Mouse (Mus musculus) kidney, adult 2 months (tissue): ENCODE results near the gene Slco4a1. TPM values are rescaled to one million over a fixed set of nuclear protein-coding genes. Genes with fewer than 3 reads are reported as not detected.

Experiments
- DNase-seq: peaks from one replicate; pipeline ENCODE4 v3.0.0; 2021
- H3K27ac ChIP-seq: fragments of 200-500 bp; 2 replicates; pipeline ENCODE4 v1.5.1; 2012; ENCODE audit warnings: low read depth, low read length, control low read depth, inconsistent platforms; ENCODE audit not compliant: insufficient read depth
- H3K27me3 ChIP-seq: fragments of 200-500 bp; replicated peaks from 2 replicates; pipeline ENCODE4 v1.6.1; 2012; ENCODE audit warnings: mild to moderate bottlenecking, moderate library complexity, low read length, inconsistent platforms; ENCODE audit not compliant: control insufficient read depth, insufficient read depth
- H3K36me3 ChIP-seq: fragments of 200-500 bp; 2 replicates; pipeline ENCODE4 v1.6.1; 2012; ENCODE audit warnings: mild to moderate bottlenecking, moderate library complexity, low read length, inconsistent platforms; ENCODE audit not compliant: control insufficient read depth, insufficient read depth
- H3K4me1 ChIP-seq: fragments of 200-500 bp; 2 replicates; pipeline ENCODE4 v1.6.1; 2011; ENCODE audit warnings: low read length; ENCODE audit not compliant: control insufficient read depth, insufficient read depth
- H3K4me3 ChIP-seq: fragments of 200-500 bp; 2 replicates; pipeline ENCODE4 v1.5.1; 2011; ENCODE audit warnings: mild to moderate bottlenecking, low read depth, low read length, control low read depth; ENCODE audit not compliant: insufficient read depth
- CTCF ChIP-seq: fragments of 200-500 bp; conservative IDR thresholded peaks from 2 replicates; pipeline ENCODE4 v1.5.1; 2011; ENCODE audit warnings: low read depth, mild to moderate bottlenecking, control low read depth, low read length, moderate library complexity, mixed read lengths; ENCODE audit not compliant: insufficient read depth, insufficient read length
- POLR2A ChIP-seq: fragments of 200-500 bp; IDR thresholded peaks from one replicate; pipeline ENCODE4 v1.6.1; 2011; ENCODE audit warnings: low read depth, low read length, control low read depth
- WGBS: fragments of 180-500 bp; shearing (Covaris S2); methylation state at CpG from one replicate; pipeline ENCODE4 v1.1.7; 2018; 5-methylcytosine and 5-hydroxymethylcytosine counted together
- polyA plus RNA-seq: library from polyadenylated mRNA; depleted of rRNA; stranded (reverse); fragments of >200 nt; gene quantifications from 2 replicates; pipeline ENCODE4 v1.2.3, GENCODE M21; 2012

Gene Slco4a1
- polyA plus RNA-seq, 1 experiment = 49.4 TPM

- Histone ChIP-seq H3K4me1 (no peaks in the 10 kb centered on the region), H3K4me3 (no peak overlapping the region), H3K27ac (0 out of 2 replicates have a peak overlapping the region, but pooled peaks have one; percentile 8), H3K36me3 (no peaks in the 10 kb centered on the region), H3K27me3 (no peaks in the 10 kb centered on the region)
- DNase-seq = peak; percentile 28
- TF ChIP-seq CTCF (no peak), POLR2A (no peak)
- WGBS = 62% methylated on average over 4 of the region's 4 CpGs
Measured at GRCm38 (mm10) chr2:180435341-180435926, 20.6 kb upstream of the Slco4a1 start.

DNA sequence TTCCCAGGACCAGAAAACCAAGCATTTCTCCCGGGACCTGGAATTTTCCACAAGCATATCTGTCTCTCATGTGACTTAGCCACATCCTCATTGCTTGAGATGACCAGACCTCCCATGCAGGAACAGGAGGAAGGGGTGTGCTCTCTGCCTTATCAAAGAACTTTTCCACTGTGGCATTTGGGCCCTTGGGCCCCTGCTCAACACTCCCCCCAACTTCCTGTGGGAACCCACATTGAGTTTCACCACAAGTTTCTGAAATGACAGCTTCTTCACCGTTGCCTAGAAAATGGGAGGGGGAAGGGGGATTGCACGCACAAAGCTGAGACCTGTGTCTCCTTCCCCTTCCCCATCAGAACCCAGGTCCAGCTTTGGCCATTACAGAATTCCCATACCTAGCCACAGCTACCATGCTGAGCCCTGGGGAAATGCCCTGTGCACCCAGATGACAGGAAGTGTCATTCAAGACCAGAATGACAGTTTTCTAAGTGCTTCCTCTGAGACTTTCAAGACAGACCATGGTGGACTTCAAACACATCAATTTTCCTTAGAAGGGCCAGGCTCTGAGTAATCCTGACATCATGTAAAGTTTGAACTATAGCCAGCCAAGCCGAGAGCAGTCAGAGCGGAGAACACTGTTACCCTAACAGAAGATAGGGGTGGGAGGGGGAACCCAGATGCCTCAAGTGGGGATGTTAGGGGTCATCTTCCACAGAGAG is 18.7 kb upstream of the Slco4a1 start:
- WGBS = 61% methylated on average over 5 of the region's 5 CpGs
- Histone ChIP-seq H3K27ac (peak overlapping the region; percentile 63; the same call in 1 of the 2 replicates), H3K4me1 (peaks cover 6% of the 10 kb centered on the region; the same call in 1 of the 2 replicates), H3K4me3 (no peak overlapping the region), H3K36me3 (no peaks in the 10 kb centered on the region), H3K27me3 (no peaks in the 10 kb centered on the region)
- no peak for TF ChIP-seq POLR2A
- no peak for TF ChIP-seq CTCF
- peak; percentile 46 for DNase-seq

DNA sequence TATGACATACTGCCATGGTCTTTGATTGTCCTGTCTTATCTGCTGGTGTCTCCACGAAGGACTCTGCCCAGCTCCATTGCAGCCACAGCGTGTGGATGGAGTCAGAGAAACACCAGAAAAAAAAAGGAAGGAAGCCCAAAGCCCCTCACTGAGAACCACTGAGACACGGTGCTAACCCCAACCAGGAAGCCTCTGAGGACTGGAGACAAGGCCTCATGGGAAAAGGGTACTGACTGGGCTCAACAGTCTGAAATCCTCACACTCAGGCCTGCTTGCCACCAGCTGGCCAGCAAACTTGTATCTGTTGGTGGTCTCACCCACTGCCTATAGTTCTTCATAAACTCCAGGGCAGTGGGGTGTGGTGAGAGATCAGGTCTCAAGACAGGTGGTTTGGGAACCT is 16.3 kb upstream of the Slco4a1 start:
- 83% methylated on average over 3 of the region's 3 CpGs for whole genome bisulfite sequencing
- no peaks in the 10 kb centered on the region for H3K27me3 ChIP-seq
- no peaks in the 10 kb centered on the region for H3K36me3 ChIP-seq
- TF ChIP-seq CTCF = no peak
- TF ChIP-seq POLR2A = no peak
- DNase-seq = no peak
- no peak overlapping the region for H3K27ac ChIP-seq
- peaks cover 11% of the 10 kb centered on the region for H3K4me1 ChIP-seq
- H3K4me3 ChIP-seq = no peak overlapping the region

DNA sequence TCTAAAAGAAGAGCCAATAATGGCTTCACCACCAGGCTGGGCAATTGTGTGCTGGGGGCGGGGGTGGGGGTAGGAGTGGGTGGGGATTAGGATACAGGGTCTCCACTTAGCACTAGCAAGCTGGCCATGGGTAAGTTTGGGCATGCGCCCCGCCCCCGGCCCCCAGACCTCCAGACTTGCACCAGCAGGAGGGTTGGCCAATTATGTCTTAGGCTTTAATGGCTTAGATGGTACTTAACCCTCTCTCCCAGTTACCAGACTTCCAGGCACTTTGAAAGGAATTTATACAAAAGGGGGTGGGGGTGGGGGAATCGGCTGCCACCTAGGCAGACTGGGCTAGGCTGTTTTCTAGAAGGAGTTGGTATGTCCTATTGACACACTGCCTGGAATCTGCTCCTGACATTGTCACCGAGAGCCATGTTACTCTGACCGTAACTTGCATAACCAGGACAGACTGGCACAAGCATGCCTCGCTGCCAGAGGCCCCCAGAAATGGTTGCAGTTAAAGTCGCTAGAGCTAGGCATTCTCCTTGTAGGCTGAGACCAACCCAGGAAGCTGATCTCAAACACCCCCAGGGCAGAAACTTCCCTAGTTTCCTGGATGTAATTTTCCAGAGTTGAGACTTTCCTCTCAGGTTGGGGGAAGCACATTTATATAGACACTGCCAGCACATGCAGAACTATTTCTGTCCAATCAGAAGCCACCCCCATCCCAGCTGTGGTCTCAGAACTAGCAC is 15.3 kb upstream of the Slco4a1 start:
- TF ChIP-seq POLR2A (no peak), CTCF (no peak)
- 41% methylated on average over 9 of the region's 9 CpGs for WGBS
- no peaks in the 10 kb centered on the region for H3K36me3 ChIP-seq
- H3K27ac ChIP-seq = peak overlapping the region; percentile 68
- DNase-seq = peak; percentile 69
- H3K4me3 ChIP-seq = no peak overlapping the region
- H3K4me1 ChIP-seq = peaks cover 11% of the 10 kb centered on the region
- H3K27me3 ChIP-seq = no peaks in the 10 kb centered on the region

GRCm38 (mm10) chr2:180442061-180442460 is 14.0 kb upstream of the Slco4a1 start:
- Histone ChIP-seq H3K36me3 (no peaks in the 10 kb centered on the region), H3K27me3 (no peaks in the 10 kb centered on the region), H3K4me3 (no peak overlapping the region), H3K4me1 (peaks cover 11% of the 10 kb centered on the region), H3K27ac (peak overlapping the region; percentile 34)
- DNase-seq = no peak
- TF ChIP-seq POLR2A (no peak), CTCF (no peak)
- 56% methylated on average over 5 of the region's 5 CpGs for WGBS

DNA sequence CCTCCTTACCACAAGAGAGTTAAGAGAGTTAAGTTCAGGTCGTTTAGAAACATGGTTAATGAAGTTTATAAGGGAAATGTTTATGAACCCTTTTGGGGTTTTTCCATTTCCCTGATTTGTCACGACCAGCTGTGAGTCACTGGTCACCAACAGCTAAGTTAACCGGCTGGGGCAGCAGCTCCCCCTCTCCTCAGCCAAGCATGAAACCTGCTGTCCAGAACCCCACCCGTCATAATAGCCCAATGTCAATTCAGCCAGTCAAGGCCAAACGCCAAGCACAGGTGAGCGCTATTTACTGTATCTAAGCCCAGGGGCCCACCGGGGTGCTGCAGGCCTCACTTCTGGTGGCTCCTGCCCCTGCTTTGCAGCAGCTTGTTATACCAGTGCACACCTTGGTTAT is 12.2 kb upstream of the Slco4a1 start:
- no peak for TF ChIP-seq POLR2A
- TF ChIP-seq CTCF = no peak
- Histone ChIP-seq H3K4me1 (peaks cover 11% of the 10 kb centered on the region), H3K4me3 (no peak overlapping the region), H3K27me3 (no peaks in the 10 kb centered on the region), H3K36me3 (no peaks in the 10 kb centered on the region), H3K27ac (peak overlapping the region; percentile 93)
- 36% methylated on average over 7 of the region's 7 CpGs for WGBS
- DNase-seq = peak; percentile 70

GRCm38 (mm10) chr2:180444957-180445785 is 10.9 kb upstream of the Slco4a1 start:
- H3K36me3 ChIP-seq = no peaks in the 10 kb centered on the region
- 46% methylated on average over 9 of the region's 9 CpGs for WGBS
- peak; percentile 16 for DNase-seq
- no peak overlapping the region for H3K4me3 ChIP-seq
- no peak for TF ChIP-seq CTCF
- TF ChIP-seq POLR2A = no peak
- peak overlapping the region; percentile 57 for H3K27ac ChIP-seq
- no peaks in the 10 kb centered on the region for H3K27me3 ChIP-seq
- peaks cover 11% of the 10 kb centered on the region for H3K4me1 ChIP-seq
